ENCODE assay signal across 17 mouse cellular contexts in genomic region chr2:110068916-110069315, GRCm38 (mm10).
"Had no signal": no experiment of that assay in that cellular context is flagged by ENCODE, and none has a peak within 500 bp of the region (broad histone marks: within the 10 kb centered on the region; RNA-seq: fewer than 3 reads in every experiment).

No protein-coding gene starts in this region.

- H3K4me2 ChIP-seq: lung, embryonic 14.5 days; midbrain, embryonic 12.5 days; neural tube, embryonic 12.5 days had no signal

- H3K36me3 ChIP-seq: midbrain, embryonic 12.5 days; neural tube, embryonic 12.5 days had no signal

- H3K9ac ChIP-seq: lung, embryonic 14.5 days; midbrain, embryonic 12.5 days; neural tube, embryonic 12.5 days had no signal

- DNase-seq: lung, adult 18-20 months; lung, embryonic 14.5 days; lung, postnatal 10 days; lung, postnatal 4 days; midbrain, embryonic 14.5 days; retina, postnatal 1 day; right cerebral cortex, adult 18-20 months; right cerebral cortex, postnatal 25 days; right cerebral cortex, postnatal 4 days; spleen, adult 18-20 months; thymus, adult 18-20 months; thymus, postnatal 14 days; thymus, postnatal 36 days had no signal

- H3K4me1 ChIP-seq: midbrain, embryonic 12.5 days; neural tube, embryonic 12.5 days had no signal

- H3K4me3 ChIP-seq: midbrain, embryonic 12.5 days; myocyte; neural tube, embryonic 12.5 days had no signal

- H3K27ac ChIP-seq: midbrain, embryonic 12.5 days; neural tube, embryonic 12.5 days had no signal

- ATAC-seq: midbrain, embryonic 16.5 days had no signal

- H3K9me3 ChIP-seq: midbrain, embryonic 12.5 days; neural tube, embryonic 12.5 days had no signal

- H3K27me3 ChIP-seq: midbrain, embryonic 12.5 days; neural tube, embryonic 12.5 days had no signal
